Mouse (Mus musculus): ENCODE measurements around the gene Tfdp1.

The Tfdp1 gene

DNA sequence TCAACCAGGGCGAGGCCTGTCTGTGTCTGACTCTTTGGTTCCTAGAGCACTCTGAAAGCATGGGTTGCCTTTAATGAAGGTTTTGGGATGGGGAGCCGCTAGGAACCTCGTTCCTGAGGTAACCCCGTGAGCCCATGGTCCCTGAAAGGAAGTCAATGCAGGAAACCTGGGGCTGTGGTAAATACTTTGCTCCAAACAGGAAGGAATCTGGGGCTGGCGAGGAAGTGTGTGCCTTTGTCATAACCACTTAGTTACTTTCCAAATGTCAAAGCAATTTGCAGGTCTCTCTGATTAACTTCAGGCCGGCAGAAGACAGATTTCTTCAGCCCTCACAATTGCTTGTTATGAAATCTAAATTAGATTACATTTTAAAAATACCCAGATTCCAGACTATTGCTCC, 88.8 kb downstream of the Tfdp1 start:
- no peak for DNase-seq

Measured in cerebellum, postnatal 36 days (tissue).